Mouse (Mus musculus) lung, embryonic 14.5 days (tissue): ENCODE measurements at regions not wholly inside any gene's neighbourhood (a gene's known extent, or its start where the extent isn't known, plus 50 kb on each side); places are given as distances from the start of the nearest gene placed in this dataset.

Experiments used
- ATAC-seq: fragments of 200-750 bp; cut with Nextera tagmentation; 2 replicates; pipeline ENCODE4 v1.8.0; 2017; ENCODE audit warnings: mild to moderate bottlenecking, moderate TSS enrichment, moderate library complexity; ENCODE audit not compliant: insufficient read depth
- DNase-seq: peaks from one replicate; pipeline ENCODE4 v3.0.0-alpha.2; 2015
- H3K27ac ChIP-seq: fragments of 300-500 bp; sonication (generic); 2 replicates; pipeline ENCODE4 v1.5.1; 2014; ENCODE audit warnings: low read depth, mild to moderate bottlenecking, moderate library complexity
- H3K27me3 ChIP-seq: fragments of 300-500 bp; sonication (generic); 2 replicates; pipeline ENCODE4 v1.6.1; 2014; ENCODE audit warnings: low read length, control low read depth; ENCODE audit not compliant: insufficient read depth
- H3K36me3 ChIP-seq: fragments of 300-500 bp; sonication (generic); 2 replicates; pipeline ENCODE4 v1.6.1; 2014; ENCODE audit warnings: control low read depth; ENCODE audit not compliant: insufficient read depth
- H3K4me1 ChIP-seq: fragments of 300-500 bp; sonication (generic); 2 replicates; pipeline ENCODE4 v1.6.1; 2014; ENCODE audit warnings: antibody characterized with exemption, control low read depth; ENCODE audit not compliant: insufficient read depth
- H3K4me2 ChIP-seq: fragments of 300-500 bp; sonication (generic); 2 replicates; pipeline ENCODE4 v1.6.1; 2014; ENCODE audit warnings: mild to moderate bottlenecking
- H3K4me3 ChIP-seq: fragments of 300-500 bp; sonication (generic); 2 replicates; pipeline ENCODE4 v1.5.1; 2014; ENCODE audit warnings: low read depth, low read length
- H3K9ac ChIP-seq: fragments of 300-500 bp; sonication (generic); 2 replicates; pipeline ENCODE4 v1.6.1; 2014
- H3K9me3 ChIP-seq: fragments of 300-500 bp; sonication (generic); 2 replicates; pipeline ENCODE4 v1.6.1; 2016; ENCODE audit warnings: low read depth, low read length, control low read depth
- CTCF ChIP-seq: IDR thresholded peaks from 2 replicates; pipeline ENCODE4 v1.5.1; 2016; ENCODE audit warnings: antibody characterized with exemption, low read depth
- WGBS: fragments of 180-500 bp; shearing (Covaris S2); extraction: QIAGEN DNeasy Blood & Tissue Kit; methylation state at CpG from one replicate; pipeline ENCODE4 v1.1.7; 2014; 5-methylcytosine and 5-hydroxymethylcytosine counted together

- Histone ChIP-seq H3K36me3 (no peaks in the 10 kb centered on the region), H3K4me3 (no peak overlapping the region), H3K9me3 (no peaks in the 10 kb centered on the region), H3K9ac (no peak overlapping the region), H3K4me1 (no peaks in the 10 kb centered on the region), H3K4me2 (no peak overlapping the region), H3K27ac (no peak overlapping the region), H3K27me3 (no peaks in the 10 kb centered on the region)
- no peak for ATAC-seq
- no peak for DNase-seq
- WGBS: 38% methylated on average over 1 of the region's 1 CpGs
- TF ChIP-seq CTCF: no peak
Measured at GRCm38 (mm10) chr6:14583829-14584228, 171.2 kb downstream of the Ppp1r3a start.

GRCm38 (mm10) chr6:14574607-14575006 lies 180.5 kb downstream of the Ppp1r3a start:
- no peak overlapping the region for H3K9ac ChIP-seq
- H3K36me3 ChIP-seq: no peaks in the 10 kb centered on the region
- no peak for ATAC-seq
- no peak for DNase-seq
- H3K9me3 ChIP-seq: no peaks in the 10 kb centered on the region
- TF ChIP-seq CTCF: no peak
- H3K4me3 ChIP-seq: no peak overlapping the region
- no peaks in the 10 kb centered on the region for H3K4me1 ChIP-seq
- no peak overlapping the region for H3K4me2 ChIP-seq
- H3K27ac ChIP-seq: no peak overlapping the region
- H3K27me3 ChIP-seq: no peaks in the 10 kb centered on the region
- WGBS: 64% methylated on average over 3 of the region's 3 CpGs

- Histone ChIP-seq H3K4me2 (no peak overlapping the region), H3K27me3 (no peaks in the 10 kb centered on the region), H3K9ac (no peak overlapping the region), H3K4me3 (no peak overlapping the region), H3K4me1 (no peaks in the 10 kb centered on the region), H3K27ac (no peak overlapping the region), H3K9me3 (no peaks in the 10 kb centered on the region), H3K36me3 (no peaks in the 10 kb centered on the region)
- no peak for TF ChIP-seq CTCF
- 27% methylated on average over 2 of the region's 2 CpGs for WGBS
- DNase-seq: no peak
- no peak for ATAC-seq
Measured at GRCm38 (mm10) chr6:14573001-14573400, 182.1 kb downstream of the Ppp1r3a start.

- Histone ChIP-seq H3K27me3 (no peaks in the 10 kb centered on the region), H3K27ac (no peak overlapping the region), H3K4me1 (no peaks in the 10 kb centered on the region), H3K9me3 (no peaks in the 10 kb centered on the region), H3K9ac (no peak overlapping the region), H3K4me2 (no peak overlapping the region), H3K36me3 (no peaks in the 10 kb centered on the region), H3K4me3 (no peak overlapping the region)
- ATAC-seq (no peak), DNase-seq (no peak)
- WGBS: 90% methylated on average over 5 of the region's 5 CpGs
- TF ChIP-seq CTCF: no peak
Measured at GRCm38 (mm10) chr6:14540333-14540732, 214.7 kb downstream of the Ppp1r3a start.

DNA sequence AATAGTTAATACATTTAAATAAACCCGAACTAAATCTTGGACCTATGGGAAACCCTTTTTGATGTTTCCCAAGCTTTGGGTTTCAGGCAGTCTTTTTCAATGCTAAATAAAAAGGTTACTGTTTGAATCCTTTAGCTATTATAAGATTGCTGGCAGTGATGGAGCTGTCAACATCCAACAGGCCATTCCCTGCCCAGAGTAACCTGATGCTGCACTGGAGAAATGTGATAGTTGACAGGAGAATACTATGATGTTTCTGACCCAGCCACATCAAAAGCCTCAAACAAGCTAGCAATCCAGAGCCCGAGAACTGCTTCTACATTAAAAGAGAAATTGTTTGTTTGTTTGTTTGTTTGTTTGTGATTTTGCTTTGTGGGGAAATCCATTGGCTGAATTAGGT lies 226.0 kb downstream of the Ppp1r3a start:
- 54% methylated on average over 2 of the region's 2 CpGs for WGBS
- DNase-seq (no peak), ATAC-seq (no peak)
- H3K9ac ChIP-seq: no peak overlapping the region
- H3K36me3 ChIP-seq: no peaks in the 10 kb centered on the region
- H3K27me3 ChIP-seq: no peaks in the 10 kb centered on the region
- H3K27ac ChIP-seq: no peak overlapping the region
- H3K4me3 ChIP-seq: no peak overlapping the region
- H3K9me3 ChIP-seq: no peaks in the 10 kb centered on the region
- H3K4me1 ChIP-seq: no peaks in the 10 kb centered on the region
- no peak for TF ChIP-seq CTCF
- H3K4me2 ChIP-seq: no peak overlapping the region

DNA sequence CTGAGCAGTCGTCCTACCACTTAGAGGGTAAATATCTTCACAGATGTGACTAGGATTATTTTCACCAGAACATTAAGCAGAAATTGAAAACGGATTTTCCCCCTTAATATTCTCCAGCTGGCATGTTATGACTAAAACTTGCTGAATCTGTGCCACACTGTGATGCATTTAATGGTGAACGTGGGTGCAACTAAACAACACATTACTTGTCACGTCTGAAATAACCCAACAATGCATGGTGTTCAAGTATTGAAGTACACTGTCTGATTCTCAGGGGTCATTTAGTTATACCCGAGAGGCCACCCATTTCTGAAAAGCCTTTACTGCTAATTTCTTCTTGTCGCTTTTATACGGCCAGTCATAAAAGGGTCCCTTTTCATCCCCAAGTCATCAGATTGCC lies 226.5 kb downstream of the Ppp1r3a start:
- Histone ChIP-seq H3K4me2 (no peak overlapping the region), H3K9ac (no peak overlapping the region), H3K27me3 (no peaks in the 10 kb centered on the region), H3K27ac (no peak overlapping the region), H3K4me1 (no peaks in the 10 kb centered on the region), H3K36me3 (no peaks in the 10 kb centered on the region), H3K4me3 (no peak overlapping the region), H3K9me3 (no peaks in the 10 kb centered on the region)
- TF ChIP-seq CTCF: no peak
- WGBS: 73% methylated on average over 7 of the region's 7 CpGs
- ATAC-seq (no peak), DNase-seq (no peak)

GRCm38 (mm10) chr6:14522742-14523141 lies 232.3 kb downstream of the Ppp1r3a start:
- 20% methylated on average over 2 of the region's 2 CpGs for WGBS
- peak; percentile 32 for DNase-seq

GRCm38 (mm10) chr6:14521321-14521720 lies 233.8 kb downstream of the Ppp1r3a start:
- ATAC-seq (no peak), DNase-seq (no peak)
- no peaks in the 10 kb centered on the region for H3K4me1 ChIP-seq
- no peak for TF ChIP-seq CTCF
- no peak overlapping the region for H3K27ac ChIP-seq
- H3K27me3 ChIP-seq: no peaks in the 10 kb centered on the region
- no peak overlapping the region for H3K4me3 ChIP-seq
- no peak overlapping the region for H3K9ac ChIP-seq
- WGBS: 82% methylated on average over 1 of the region's 1 CpGs
- H3K4me2 ChIP-seq: no peak overlapping the region
- H3K36me3 ChIP-seq: no peaks in the 10 kb centered on the region
- H3K9me3 ChIP-seq: no peaks in the 10 kb centered on the region

More at GRCm38 (mm10) chr6:14522742-14523141, 232.3 kb downstream of the Ppp1r3a start:
- no peaks in the 10 kb centered on the region for H3K4me1 ChIP-seq
- ATAC-seq: no peak
- H3K27ac ChIP-seq: no peak overlapping the region
- H3K9ac ChIP-seq: no peak overlapping the region
- no peaks in the 10 kb centered on the region for H3K9me3 ChIP-seq
- H3K4me3 ChIP-seq: no peak overlapping the region
- no peak overlapping the region for H3K4me2 ChIP-seq
- H3K27me3 ChIP-seq: no peaks in the 10 kb centered on the region
- no peaks in the 10 kb centered on the region for H3K36me3 ChIP-seq
- TF ChIP-seq CTCF: peak; percentile 64
